Mouse (Mus musculus) right cerebral cortex, postnatal 36 days (tissue): Measurements from ENCODE around the gene Dram1.

ENCODE experiments used
- DNase-seq, 2 experiments: peaks; one replicate each; pipeline ENCODE4 v3.0.0; 2022; ENCODE audit warnings: low spot score in 2 of 2, mixed read lengths in 1 of 2

Gene Dram1

DNA sequence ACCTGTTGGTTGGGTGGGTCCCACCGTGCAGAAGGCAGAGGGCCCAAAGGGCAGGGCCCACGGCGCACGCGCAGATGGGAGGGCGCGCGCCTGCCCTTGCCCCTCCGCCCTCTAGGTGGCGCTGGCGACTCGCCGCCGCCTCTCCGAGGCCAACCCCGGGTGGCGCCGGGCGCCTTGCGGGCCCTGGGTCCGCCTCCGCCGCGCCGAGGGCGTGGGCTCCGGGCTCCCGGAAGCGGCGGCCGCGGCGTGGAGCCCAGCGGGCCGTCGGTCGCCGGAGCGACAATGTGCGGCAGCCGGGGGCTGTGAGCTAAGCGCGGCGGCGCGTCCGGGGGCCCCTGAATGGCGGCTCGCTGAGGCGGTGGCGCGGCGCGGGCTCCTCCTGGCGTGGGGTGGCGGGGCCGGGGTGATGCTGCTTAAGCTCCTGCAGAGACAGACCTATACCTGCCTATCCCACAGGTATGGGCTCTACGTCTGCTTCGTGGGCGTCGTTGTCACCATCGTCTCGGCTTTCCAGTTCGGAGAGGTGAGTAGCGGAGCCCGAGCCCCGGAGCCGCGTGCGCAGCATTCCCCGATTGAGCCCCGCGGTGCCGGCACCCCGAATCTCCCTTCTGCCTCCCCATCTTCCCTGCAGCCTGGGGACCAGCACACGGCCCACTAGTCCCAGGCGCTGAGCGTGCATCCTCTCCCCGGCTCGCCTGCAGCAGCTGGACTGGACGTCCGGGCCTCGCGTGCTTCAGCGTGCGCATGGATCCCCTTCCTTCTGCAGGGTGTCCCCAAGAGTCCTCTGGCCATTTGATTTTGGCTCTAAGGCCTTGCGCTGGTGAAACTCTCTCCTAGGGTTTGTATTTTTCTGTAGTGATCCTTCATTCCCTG is at the start of gene Dram1, which contains the start of gene Gnptab:
TSS of gene Dram1 (minus strand) at position 68 of the 873 bp plus-strand sequence.
TSS of gene Gnptab (plus strand) at position 120 of the 873 bp plus-strand sequence.
- DNase-seq: peak; percentile 75 to 76

DNA sequence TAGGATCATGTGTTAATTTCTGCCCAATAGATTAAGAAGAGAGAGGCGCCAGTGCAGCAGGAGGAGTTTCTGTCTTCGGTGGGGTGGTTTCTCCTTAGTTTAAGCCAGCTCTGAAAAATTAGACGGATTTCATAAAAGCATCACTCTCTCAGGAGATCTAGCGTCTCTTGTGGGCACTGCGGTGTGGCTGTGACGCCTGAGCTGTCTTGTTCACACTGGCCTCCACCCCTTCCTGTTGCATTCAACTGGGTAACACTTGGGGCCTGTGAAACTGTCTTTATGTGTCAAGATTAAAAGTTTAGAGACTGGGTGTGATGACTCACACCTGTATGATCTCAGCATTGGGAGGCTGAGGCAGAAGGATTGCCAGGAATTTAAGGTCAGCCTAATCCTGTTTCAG is 49.1 kb upstream of the Dram1 start:
- DNase-seq: no peak

- DNase-seq: no peak
Measured at GRCm38 (mm10) chr10:88426896-88427295, 48.0 kb upstream of the Dram1 start.

- DNase-seq: no peak
Measured at GRCm38 (mm10) chr10:88426158-88426816, 47.4 kb upstream of the Dram1 start.

GRCm38 (mm10) chr10:88420655-88421435 is 42.0 kb upstream of the Dram1 start:
- no peak for DNase-seq

- DNase-seq: no peak
Measured at GRCm38 (mm10) chr10:88420141-88420541, 41.3 kb upstream of the Dram1 start.

GRCm38 (mm10) chr10:88417686-88418085 is 38.8 kb upstream of the Dram1 start:
- DNase-seq: no peak

DNA sequence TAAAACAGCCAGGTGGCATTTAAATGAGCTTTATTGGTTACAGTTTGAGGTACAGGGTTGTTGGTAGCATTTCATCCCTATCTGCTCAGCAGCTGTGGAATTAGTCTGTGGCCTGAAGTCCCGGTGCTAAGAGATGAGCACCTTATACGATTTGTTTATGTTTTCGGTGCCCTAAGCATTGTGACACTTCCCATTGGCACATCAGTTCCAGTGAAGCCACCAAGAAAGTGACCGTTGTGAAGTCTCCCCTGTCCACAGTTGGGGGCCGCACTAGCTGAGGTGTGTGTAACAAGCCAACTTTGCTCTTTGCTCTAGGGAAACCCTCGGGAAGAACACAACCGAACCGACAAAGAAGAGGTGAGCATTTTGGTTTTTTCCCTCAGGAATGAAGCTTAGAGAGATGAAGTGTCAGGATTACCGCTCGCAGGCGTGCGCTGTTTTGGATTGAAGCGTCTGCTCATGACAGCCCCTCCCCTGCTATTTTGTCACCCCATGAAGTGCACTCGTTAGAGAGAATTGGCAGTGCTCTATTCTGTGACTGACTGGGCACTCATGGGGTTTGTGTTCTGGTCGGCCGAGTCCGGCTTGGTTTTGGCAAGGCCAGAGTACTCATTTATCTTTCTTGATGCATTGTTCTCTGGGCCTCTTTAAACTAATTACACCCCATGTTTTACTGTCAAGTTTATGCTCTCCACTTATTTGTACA is 33.6 kb upstream of the Dram1 start:
- DNase-seq: no peak

DNA sequence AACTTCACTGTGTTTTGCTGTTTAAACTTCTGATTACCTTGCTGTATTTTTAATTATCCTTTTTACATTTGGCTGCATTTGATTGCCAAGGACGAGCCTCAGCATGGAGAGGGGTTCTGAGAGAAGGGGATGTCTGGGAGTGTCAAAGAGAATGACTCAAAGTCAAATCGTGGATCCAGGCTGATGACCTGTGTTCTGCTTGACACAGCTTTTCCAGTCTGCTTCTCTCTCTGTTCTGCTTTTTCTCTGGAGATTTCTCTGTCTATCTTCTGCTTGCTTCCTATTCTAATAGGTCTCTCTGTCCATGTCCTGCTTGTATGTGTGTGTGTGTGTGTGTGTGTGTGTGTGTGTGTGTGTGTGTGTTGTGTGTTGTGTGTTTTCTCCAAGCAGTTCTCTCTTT is 30.9 kb upstream of the Dram1 start:
- no peak for DNase-seq

GRCm38 (mm10) chr10:88407875-88408631 is 29.2 kb upstream of the Dram1 start:
- DNase-seq: no peak

DNA sequence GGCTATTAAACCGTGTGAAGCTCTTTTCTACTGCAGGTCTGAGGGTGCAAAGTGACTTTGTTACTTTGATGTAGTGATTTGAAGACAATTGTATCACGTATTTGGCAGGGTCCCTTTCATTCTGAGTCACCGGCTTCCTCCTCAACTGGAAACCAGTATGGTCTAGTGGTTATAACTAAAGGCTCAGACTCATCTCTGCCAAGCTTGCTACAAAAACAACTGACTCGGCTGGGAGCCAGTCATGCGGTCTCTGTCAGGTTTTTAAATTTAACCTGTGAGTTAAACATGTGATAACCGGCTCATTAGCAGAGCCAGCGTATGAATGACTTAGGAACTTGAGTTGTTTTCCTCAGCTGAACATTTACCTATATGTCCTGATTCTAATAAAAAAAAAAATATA is 26.9 kb upstream of the Dram1 start:
- no peak for DNase-seq

GRCm38 (mm10) chr10:88404220-88404619 is 25.3 kb upstream of the Dram1 start:
- DNase-seq: no peak

DNA sequence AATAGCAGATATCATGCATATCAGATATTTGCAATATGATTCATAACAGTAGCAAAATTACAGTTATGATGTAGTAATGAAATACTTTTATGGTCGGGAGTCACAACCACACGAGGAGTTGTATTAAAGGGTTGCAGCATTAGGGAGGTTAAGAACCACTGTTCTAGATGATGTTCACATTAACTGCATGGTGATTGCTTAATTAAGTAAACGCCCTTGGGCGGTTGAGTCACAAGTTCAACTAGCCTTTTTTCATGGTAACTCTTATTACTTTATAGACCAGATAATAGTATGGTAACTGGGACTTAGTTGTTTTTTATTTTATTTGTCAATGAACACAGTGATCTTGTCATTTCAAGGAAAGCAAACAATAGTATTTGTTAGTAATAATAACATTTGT is 24.1 kb upstream of the Dram1 start:
- DNase-seq: no peak

- DNase-seq: no peak
Measured at GRCm38 (mm10) chr10:88399271-88399670, 20.4 kb upstream of the Dram1 start.

DNA sequence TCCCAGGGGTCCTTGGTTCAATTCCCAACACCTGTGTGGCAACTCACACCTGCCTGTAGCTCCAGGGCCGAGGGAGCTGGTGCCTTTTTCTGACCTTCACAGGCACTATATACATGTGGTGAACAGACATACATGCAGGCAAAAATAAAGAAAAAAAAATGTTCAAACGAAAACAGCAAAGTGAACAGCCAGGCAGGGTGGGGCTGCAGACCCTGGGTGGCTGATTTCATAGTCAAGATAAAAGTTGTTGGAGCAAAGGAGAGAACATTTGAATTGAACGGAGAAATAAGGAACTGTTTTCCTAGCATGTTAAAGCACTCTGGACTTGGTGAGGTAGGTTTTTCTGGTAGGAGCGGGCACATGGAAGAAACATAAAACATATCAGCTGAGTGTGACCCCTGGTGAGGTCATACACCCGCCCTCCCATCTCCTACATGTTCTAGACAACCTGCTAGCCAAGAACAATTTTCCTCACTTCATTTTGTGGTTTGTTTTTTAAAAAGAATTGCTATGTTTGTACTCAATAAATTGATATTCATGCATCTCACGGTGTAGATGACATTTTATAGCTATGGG is 19.9 kb upstream of the Dram1 start:
- no peak for DNase-seq

- peak in 1 of 2 experiments; percentile 20 for DNase-seq
Measured at GRCm38 (mm10) chr10:88392181-88392847, 13.4 kb upstream of the Dram1 start.

GRCm38 (mm10) chr10:88391495-88391894 is 12.6 kb upstream of the Dram1 start:
- DNase-seq: peak in 1 of 2 experiments; percentile 19

GRCm38 (mm10) chr10:88390096-88390790 is 11.4 kb upstream of the Dram1 start:
- DNase-seq: no peak

- no peak for DNase-seq
Measured at GRCm38 (mm10) chr10:88389576-88389975, 10.7 kb upstream of the Dram1 start.
